Mouse (Mus musculus) midbrain, embryonic 15.5 days (tissue): Measurements from ENCODE around the gene Cacng3. TPM values are rescaled to one million over a fixed set of nuclear protein-coding genes. Genes with fewer than 3 reads are reported as not detected.

Experiments used
- ATAC-seq: fragments of 200-750 bp; cut with Nextera tagmentation; replicated peaks from 2 replicates; pipeline ENCODE4 v1.8.0; 2017; ENCODE audit warnings: moderate TSS enrichment
- H3K27ac ChIP-seq: fragments of 300-500 bp; sonication (generic); 2 replicates; pipeline ENCODE4 v1.5.1; 2015; ENCODE audit warnings: mild to moderate bottlenecking, inconsistent platforms
- H3K27me3 ChIP-seq: fragments of 300-500 bp; sonication (generic); replicated peaks from 2 replicates; pipeline ENCODE4 v1.6.1; 2015; ENCODE audit warnings: inconsistent platforms
- H3K36me3 ChIP-seq: fragments of 300-500 bp; sonication (generic); replicated peaks from 2 replicates; pipeline ENCODE4 v1.6.1; 2015; ENCODE audit warnings: inconsistent platforms
- H3K4me1 ChIP-seq: fragments of 300-500 bp; sonication (generic); 2 replicates; pipeline ENCODE4 v1.6.1; 2015; ENCODE audit warnings: inconsistent platforms
- H3K4me2 ChIP-seq: fragments of 300-500 bp; sonication (generic); 2 replicates; pipeline ENCODE4 v1.6.1; 2015; ENCODE audit warnings: inconsistent platforms, mild to moderate bottlenecking, moderate library complexity
- H3K4me3 ChIP-seq: fragments of 300-500 bp; sonication (generic); 2 replicates; pipeline ENCODE4 v1.5.1; 2015; ENCODE audit warnings: mild to moderate bottlenecking, inconsistent platforms
- H3K9ac ChIP-seq: fragments of 300-500 bp; sonication (generic); 2 replicates; pipeline ENCODE4 v1.6.1; 2015; ENCODE audit warnings: mild to moderate bottlenecking, inconsistent platforms
- H3K9me3 ChIP-seq: fragments of 300-500 bp; sonication (generic); 2 replicates; pipeline ENCODE4 v1.6.1; 2016; ENCODE audit warnings: inconsistent platforms
- WGBS: fragments of 180-500 bp; shearing (Covaris S2); methylation state at CpG from one replicate; pipeline ENCODE4 v1.1.7; 2015; ENCODE audit warnings: mixed read lengths; 5-methylcytosine and 5-hydroxymethylcytosine counted together
- polyA plus RNA-seq: library from polyadenylated mRNA; unstranded; fragments of >200 nt; fragmentation: Nextera tagmentation; extraction: Ambion mirVana; gene quantifications from 2 replicates; pipeline ENCODE4 v1.2.1, GENCODE M21; 2015

The Cacng3 gene
- polyA plus RNA-seq, 1 experiment from 2014 or later, result 24.6 TPM

GRCm38 (mm10) chr7:122795140-122795539, 124.8 kb downstream of the Cacng3 start:
- H3K9ac ChIP-seq, result no peak overlapping the region
- H3K27ac ChIP-seq, result no peak overlapping the region
- WGBS, result 91% methylated on average over 6 of the region's 6 CpGs
- no peaks in the 10 kb centered on the region for H3K9me3 ChIP-seq
- no peak overlapping the region for H3K4me2 ChIP-seq
- H3K4me3 ChIP-seq, result no peak overlapping the region
- H3K27me3 ChIP-seq, result no peaks in the 10 kb centered on the region
- no peaks in the 10 kb centered on the region for H3K4me1 ChIP-seq
- H3K36me3 ChIP-seq, result no peaks in the 10 kb centered on the region
- ATAC-seq, result no peak

DNA sequence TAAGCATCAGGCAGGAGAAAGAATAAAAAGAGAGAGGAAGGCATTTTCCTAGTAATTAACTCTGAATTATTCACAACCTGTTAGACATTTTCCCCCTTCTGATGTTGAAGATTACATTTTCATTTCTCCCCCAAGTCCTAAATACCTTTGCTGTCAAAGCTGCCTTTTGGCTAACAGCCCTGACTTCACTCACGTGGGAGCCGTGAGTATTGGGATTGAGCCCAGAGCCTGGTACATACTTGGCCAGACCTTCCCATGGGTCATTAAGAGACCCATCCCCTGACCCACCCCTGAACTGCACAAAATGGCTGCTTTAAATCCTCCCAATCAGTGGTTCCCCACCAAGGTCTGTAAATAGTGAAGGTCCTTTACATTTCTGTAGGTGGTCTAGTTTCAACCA, 130.5 kb downstream of the Cacng3 start:
- Histone ChIP-seq H3K4me2 (no peak overlapping the region), H3K27me3 (no peaks in the 10 kb centered on the region), H3K27ac (0 out of 2 replicates have a peak overlapping the region, but pooled peaks have one; percentile 47), H3K9ac (no peak overlapping the region), H3K9me3 (no peaks in the 10 kb centered on the region), H3K36me3 (no peaks in the 10 kb centered on the region), H3K4me3 (no peak overlapping the region), H3K4me1 (0 out of 2 replicates have a peak, but pooled peaks cover 3% of the 10 kb centered on the region)
- ATAC-seq, result no peak
- 48% methylated on average over 2 of the region's 2 CpGs for WGBS

GRCm38 (mm10) chr7:122803839-122804496, 133.7 kb downstream of the Cacng3 start:
- no peak overlapping the region for H3K9ac ChIP-seq
- H3K4me3 ChIP-seq, result no peak overlapping the region
- H3K9me3 ChIP-seq, result no peaks in the 10 kb centered on the region
- no peak overlapping the region for H3K27ac ChIP-seq
- H3K27me3 ChIP-seq, result no peaks in the 10 kb centered on the region
- no peak overlapping the region for H3K4me2 ChIP-seq
- H3K36me3 ChIP-seq, result no peaks in the 10 kb centered on the region
- 0 out of 2 replicates have a peak, but pooled peaks cover 3% of the 10 kb centered on the region for H3K4me1 ChIP-seq
- 67% methylated on average over 9 of the region's 9 CpGs for WGBS
- ATAC-seq, result no peak

DNA sequence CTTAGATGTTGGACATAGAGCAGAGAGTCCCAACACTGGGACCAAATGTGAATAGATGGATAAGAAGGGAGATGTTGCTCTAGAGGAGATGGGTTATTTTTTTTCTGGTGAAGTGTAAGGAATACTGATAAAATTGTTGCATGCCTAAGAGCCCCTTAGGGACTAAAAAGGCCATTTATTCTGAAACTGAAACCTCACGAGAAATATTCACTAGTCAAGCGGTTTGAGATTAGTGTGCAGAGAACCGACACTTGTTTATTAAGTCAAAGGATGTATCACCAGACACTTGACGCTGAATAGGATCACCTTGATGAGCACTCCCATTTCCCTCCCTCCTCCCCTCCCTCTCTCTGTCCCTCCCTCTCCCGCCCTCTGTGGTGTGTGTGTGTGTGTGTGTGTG, 136.2 kb downstream of the Cacng3 start:
- WGBS, result 76% methylated on average over 4 of the region's 5 CpGs
- no peak for ATAC-seq
- Histone ChIP-seq H3K9ac (no peak overlapping the region), H3K27ac (no peak overlapping the region), H3K36me3 (no peaks in the 10 kb centered on the region), H3K4me1 (no peaks in the 10 kb centered on the region), H3K4me3 (no peak overlapping the region), H3K27me3 (no peaks in the 10 kb centered on the region), H3K4me2 (no peak overlapping the region), H3K9me3 (no peaks in the 10 kb centered on the region)

DNA sequence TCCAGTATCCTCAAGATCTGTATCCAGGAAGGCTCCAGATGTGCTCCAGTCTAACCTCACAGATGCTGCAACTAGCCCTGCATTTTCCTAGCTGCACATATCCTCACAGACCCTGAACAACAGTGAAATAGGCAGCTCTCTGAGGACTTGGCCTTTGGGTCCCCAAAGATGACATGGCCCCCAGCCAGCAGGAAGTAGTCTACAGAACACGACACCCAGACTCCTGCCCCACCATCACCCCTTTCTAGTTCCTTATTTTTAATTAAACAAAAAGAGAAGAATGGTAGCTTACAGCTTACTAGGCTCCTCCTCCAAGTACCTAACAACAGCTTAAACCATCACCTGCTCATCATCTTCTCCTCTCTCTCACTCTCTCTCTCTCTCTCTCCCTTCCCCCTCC, 143.4 kb downstream of the Cacng3 start:
- WGBS, result 70% methylated on average over 1 of the region's 1 CpGs
- H3K36me3 ChIP-seq, result no peaks in the 10 kb centered on the region
- no peak overlapping the region for H3K4me2 ChIP-seq
- no peak overlapping the region for H3K9ac ChIP-seq
- no peaks in the 10 kb centered on the region for H3K27me3 ChIP-seq
- ATAC-seq, result no peak
- H3K4me3 ChIP-seq, result no peak overlapping the region
- H3K9me3 ChIP-seq, result no peaks in the 10 kb centered on the region
- H3K4me1 ChIP-seq, result no peaks in the 10 kb centered on the region
- no peak overlapping the region for H3K27ac ChIP-seq

- H3K4me2 ChIP-seq, result no peak overlapping the region
- H3K9me3 ChIP-seq, result no peaks in the 10 kb centered on the region
- H3K27me3 ChIP-seq, result no peaks in the 10 kb centered on the region
- no peaks in the 10 kb centered on the region for H3K36me3 ChIP-seq
- H3K27ac ChIP-seq, result no peak overlapping the region
- no peak overlapping the region for H3K9ac ChIP-seq
- ATAC-seq, result no peak
- H3K4me1 ChIP-seq, result no peaks in the 10 kb centered on the region
- H3K4me3 ChIP-seq, result no peak overlapping the region
- WGBS, result 91% methylated on average over 7 of the region's 7 CpGs
These were observed 147.3 kb downstream of the Cacng3 start for GRCm38 (mm10) chr7:122817565-122817964.
